In the genomic region with DNA sequence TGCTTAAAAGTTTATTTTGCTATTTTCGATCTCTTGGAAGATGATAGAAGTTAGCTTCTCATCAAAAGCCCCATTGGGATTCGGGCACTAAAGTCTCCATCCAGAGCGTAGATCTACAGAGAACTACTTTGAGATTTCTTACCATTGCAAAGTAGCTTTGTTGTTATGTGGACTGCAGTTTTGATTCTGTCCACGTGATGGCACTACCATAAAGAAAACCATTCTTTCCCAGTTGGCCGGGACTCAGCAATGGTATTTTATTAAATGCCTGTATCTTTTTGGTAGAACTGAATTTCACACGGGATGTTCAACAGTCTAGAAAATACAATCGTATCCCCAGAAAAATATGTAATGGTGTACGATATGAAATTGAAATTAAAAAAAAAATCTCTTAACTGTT, we compare ENCODE assay signal across 10 mouse cellular contexts. TPM values are rescaled to one million over a fixed set of nuclear protein-coding genes. Genes with fewer than 3 reads are reported as not detected.
DNase-seq lines count a peak whose midpoint lies in the region; ATAC-seq and TF ChIP-seq lines count a peak whose summit lies in the region.
"Had no signal": no experiment of that assay in that cellular context is flagged by ENCODE, and none has a peak within 500 bp of the region (broad histone marks: within the 10 kb centered on the region; RNA-seq: fewer than 3 reads in every experiment).

No protein-coding gene starts in this region.

- intact Hi-C loops in heart, adult 2 months (cut with DNase I): loop anchor here (1.0 kb wide), 2 partner anchors 576 to 846 kb away; no protein-coding TSS in a partner anchor
- intact Hi-C loops in heart, postnatal 25 days (cut with DNase I): loop anchor here (1.0 to 2.0 kb wide), 2 partner anchors 576 to 847 kb away; no protein-coding TSS in a partner anchor

- no peak overlapping the region for H3K9ac ChIP-seq in heart, adult 2 months (ENCODE audit: low read depth, low read length)
- no peak overlapping the region for H3K9ac ChIP-seq in lung, postnatal 0 days (replicated peaks; ENCODE audit: low read depth)
- H3K9ac ChIP-seq: hindbrain, embryonic 15.5 days had no signal

- no peak for TF ChIP-seq EP300 in heart, adult 2 months (IDR thresholded peaks at IDR 0.05; ENCODE audit: insufficient read depth, low read depth, low read length)
- no peak for TF ChIP-seq EP300 in lung, postnatal 0 days (IDR thresholded peaks at IDR 0.05)

- 9% methylated on average over 8 of the region's 8 CpGs for WGBS in heart, adult 2 months
- WGBS in thymus, adult 2 months: 15% methylated on average over 8 of the region's 8 CpGs
- WGBS in lung, postnatal 0 days: 10% methylated on average over 8 of the region's 8 CpGs

- no peak overlapping the region for H3K4me2 ChIP-seq in lung, postnatal 0 days (replicated peaks; ENCODE audit: low read depth, low read length)
- H3K4me2 ChIP-seq: hindbrain, embryonic 15.5 days had no signal

- no peaks in the 10 kb centered on the region for H3K9me3 ChIP-seq in lung, postnatal 0 days (ENCODE audit: low read length)

- H3K79me2 ChIP-seq in heart, adult 2 months (replicated peaks; ENCODE audit: control insufficient read depth, insufficient read depth, low read length): no peaks in the 10 kb centered on the region

- H3K27me3 ChIP-seq in heart, adult 2 months (ENCODE audit: control insufficient read depth, insufficient read depth, low read length): no peaks in the 10 kb centered on the region
- H3K27me3 ChIP-seq in thymus, adult 2 months (ENCODE audit: control insufficient read depth, insufficient read depth, low read length): no peaks in the 10 kb centered on the region; the same call in 1 of the 2 replicates
- no peaks in the 10 kb centered on the region for H3K27me3 ChIP-seq in lung, postnatal 0 days (replicated peaks; ENCODE audit: insufficient read depth, low read length)
- H3K27me3 ChIP-seq in splenic B cell, adult 2 months (ENCODE audit: control insufficient read depth, insufficient read depth, low read length, poor library complexity, severe bottlenecking): no peaks in the 10 kb centered on the region; the same call in 1 of the 2 replicates
- H3K27me3 ChIP-seq: hindbrain, embryonic 15.5 days had no signal

- peak; percentile 21 for ATAC-seq in inflammation-experienced regulatory T-cells, adult 6 months
- no peak for ATAC-seq in lung, postnatal 0 days

- TF ChIP-seq CTCF in heart, adult 2 months (IDR thresholded peaks at IDR 0.05): peak; percentile 92
- no peak for TF ChIP-seq CTCF in thymus, adult 2 months (IDR thresholded peaks at IDR 0.05; ENCODE audit: borderline replicate concordance, control insufficient read depth, extremely low read depth, insufficient read depth, low read length, poor library complexity)
- TF ChIP-seq CTCF in lung, postnatal 0 days (IDR thresholded peaks at IDR 0.05): peak; percentile 88

- peaks cover 4% of the 10 kb centered on the region; the same call in 1 of the 2 replicates for H3K36me3 ChIP-seq in heart, adult 2 months (ENCODE audit: control insufficient read depth, insufficient read depth, low read length)
- H3K36me3 ChIP-seq in thymus, adult 2 months (ENCODE audit: control insufficient read depth, insufficient read depth, low read length): no peaks in the 10 kb centered on the region
- H3K36me3 ChIP-seq in lung, postnatal 0 days (ENCODE audit: insufficient read depth, low read length): no peaks in the 10 kb centered on the region
- no peaks in the 10 kb centered on the region for H3K36me3 ChIP-seq in splenic B cell, adult 2 months (ENCODE audit: control insufficient read depth, insufficient read depth, low read length, poor library complexity, severe bottlenecking)
- H3K36me3 ChIP-seq: hindbrain, embryonic 15.5 days had no signal

- H3K27ac ChIP-seq in heart, adult 2 months: no peak overlapping the region
- no peak overlapping the region for H3K27ac ChIP-seq in thymus, adult 2 months (ENCODE audit: control insufficient read depth, insufficient read depth, low read length)
- H3K27ac ChIP-seq in lung, postnatal 0 days (ENCODE audit: low read length): no peak overlapping the region
- H3K27ac ChIP-seq: hindbrain, embryonic 15.5 days had no signal

- no peak overlapping the region for H3K4me3 ChIP-seq in heart, adult 2 months
- H3K4me3 ChIP-seq in thymus, adult 2 months (ENCODE audit: control insufficient read depth, insufficient read depth, low read length): no peak overlapping the region
- no peak overlapping the region for H3K4me3 ChIP-seq in lung, postnatal 0 days (ENCODE audit: low read depth, low read length)
- H3K4me3 ChIP-seq: hindbrain, embryonic 15.5 days had no signal

- peak; percentile 39 to 52 for DNase-seq in heart, adult 2 months
- no peak for DNase-seq in heart, postnatal 25 days (ENCODE audit: low spot score)
- DNase-seq in thymus, adult 2 months: peak; percentile 53
- no peak for DNase-seq in thymus, adult 18-20 months
- peak; percentile 37 for DNase-seq in cerebellum, adult 9-11 months
- DNase-seq in lung, postnatal 0 days (ENCODE audit: low spot score): peak; percentile 82
- peak; percentile 79 for DNase-seq in splenic B cell, adult 2 months (ENCODE audit: low read depth, low spot score)

- TF ChIP-seq POLR2A in heart, adult 2 months (IDR thresholded peaks at IDR 0.05; ENCODE audit: insufficient read depth, low read depth, low read length): no peak
- TF ChIP-seq POLR2A in thymus, adult 2 months (IDR thresholded peaks at IDR 0.05; ENCODE audit: control insufficient read depth, extremely low read depth, insufficient read depth, low read length, poor library complexity): no peak

- peaks cover 2% of the 10 kb centered on the region; the same call in 1 of the 2 replicates for H3K4me1 ChIP-seq in heart, adult 2 months (ENCODE audit: control insufficient read depth, insufficient read depth, low read length)
- peaks cover 12% of the 10 kb centered on the region for H3K4me1 ChIP-seq in thymus, adult 2 months (replicated peaks; ENCODE audit: control insufficient read depth, insufficient read depth, low read length)
- no peaks in the 10 kb centered on the region for H3K4me1 ChIP-seq in lung, postnatal 0 days (ENCODE audit: insufficient read depth, low read depth, low read length)

RNA-seq across cellular contexts. Expression of a gene that starts 2.6 kb away (rescaled TPM):
- 10 to 100 TPM; 14.8 to 23.8 TPM for total RNA-seq in heart, adult 2 months (2021)
- 11.0 and 17.3 TPM in 2 replicates for polyA plus RNA-seq in heart, adult 2 months (2012; rRNA removed)
- total RNA-seq in heart, postnatal 25 days (2021): 10 to 100 TPM; 29.5 to 32.4 TPM
- 1.4 and 2.5 TPM in 2 replicates for polyA plus RNA-seq in thymus, adult 2 months (2012; rRNA removed)
- polyA plus RNA-seq in inflammation-experienced regulatory T-cells, adult 6 months (2017; shearing (Covaris generic)): 1 to 10 TPM; 1.6 to 4.5 (median 3.6) TPM
- polyA plus RNA-seq in lung, postnatal 0 days (2015; fragmentation: Nextera tagmentation; extraction: Ambion mirVana): 103 and 137 TPM in 2 replicates

RNA-seq across cellular contexts. Expression of a gene that starts 35.2 kb away (rescaled TPM):
- total RNA-seq in heart, adult 2 months (2021): under 1 TPM in 1 of 2 experiments, not detected in 1; 0.18 TPM
- 0.39 and 0.53 TPM in 2 replicates for polyA plus RNA-seq in heart, adult 2 months (2012; rRNA removed)
- under 1 TPM; 0.11 to 0.23 TPM for total RNA-seq in heart, postnatal 25 days (2021)
- polyA plus RNA-seq in thymus, adult 2 months (2012; rRNA removed): 0.94 and 1.1 TPM in 2 replicates
- under 1 TPM in 1 of 3 experiments, not detected in 2; 0.29 TPM for polyA plus RNA-seq in inflammation-experienced regulatory T-cells, adult 6 months (2017; shearing (Covaris generic))
- 0.45 and 0.55 TPM in 2 replicates for polyA plus RNA-seq in lung, postnatal 0 days (2015; fragmentation: Nextera tagmentation; extraction: Ambion mirVana)
- polyA plus RNA-seq: neural tube, embryonic 14.5 days had no signal

Comparison
In these comparisons a context has a peak if more than half of its experiments do, and no peak if none do; other contexts are left out.
1. DNase-seq: peak in heart, adult 2 months (2 of 2), thymus, adult 2 months (single experiment), cerebellum, adult 9-11 months (single experiment), lung, postnatal 0 days (single experiment) and splenic B cell, adult 2 months (single experiment); none in heart, postnatal 25 days (single experiment) and thymus, adult 18-20 months (0 of 2).